Mouse (Mus musculus): ENCODE measurements around the gene Man1a2. TPM values are rescaled to one million over a fixed set of nuclear protein-coding genes. Genes with fewer than 3 reads are reported as not detected.

The Man1a2 gene
- 92.1 and 98.3 TPM in 2 replicates for polyA plus RNA-seq (2015; fragmentation: Nextera tagmentation; extraction: Ambion mirVana)

DNA sequence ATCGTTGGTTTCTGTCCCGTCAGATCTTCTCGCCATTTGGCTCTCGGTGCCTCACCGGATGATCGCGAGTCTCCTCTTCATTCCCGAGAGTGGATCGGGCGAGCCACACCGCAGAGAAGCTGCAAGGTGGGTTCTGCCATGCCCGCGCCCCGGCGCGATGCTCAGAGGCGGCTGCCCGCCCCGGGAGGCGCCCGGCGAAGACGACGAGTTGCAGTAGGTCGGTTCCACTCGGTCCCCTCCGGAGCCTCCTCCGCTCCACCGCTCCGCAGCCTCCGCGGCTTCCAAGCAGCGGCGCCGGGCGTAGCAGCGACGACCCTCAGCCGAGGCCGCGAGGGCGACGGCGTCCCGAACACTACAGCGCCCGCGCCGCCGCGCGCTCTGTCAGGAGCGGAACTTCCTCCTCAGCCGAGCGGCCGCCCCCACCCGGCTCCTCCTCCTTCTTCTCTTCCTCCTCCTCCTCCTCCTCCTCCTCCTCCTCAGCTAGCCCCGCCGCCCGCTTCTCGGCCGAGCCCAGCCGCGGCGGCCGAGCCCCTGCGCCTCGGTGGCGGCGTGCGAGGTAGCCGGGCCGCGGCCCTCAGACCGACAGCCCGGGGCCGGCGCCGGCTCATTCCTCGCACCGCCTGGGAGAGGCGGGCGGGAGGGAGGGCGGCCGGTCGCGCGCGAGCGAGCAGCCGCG lies at the start of gene Man1a2:
Man1a2 (minus strand) TSS at position 417 of the 676 bp plus-strand sequence.
- peak within 1 kb of the TSS; percentile 93 for H3K4me3 ChIP-seq (ENCODE audit: low read depth, low read length)
- peak within 1 kb of the TSS; percentile 86 for H3K4me2 ChIP-seq (replicated peaks; ENCODE audit: low read depth)
- no peaks in the 10 kb centered on the region for H3K27me3 ChIP-seq (replicated peaks; ENCODE audit: control insufficient read depth, insufficient read depth, low read length)
- peak within 1 kb of the TSS; percentile 90 for H3K9ac ChIP-seq (ENCODE audit: low read depth, low read length)
- peaks cover 5% of the 10 kb centered on the region; the same call in 1 of the 2 replicates for H3K4me1 ChIP-seq (replicated peaks; ENCODE audit: control insufficient read depth, insufficient read depth, low read length)
- H3K27ac ChIP-seq (ENCODE audit: low read depth, low read length): peak within 1 kb of the TSS; percentile 95
- peak; percentile 87 for ATAC-seq
- 0 out of 2 replicates have a peak, but pooled peaks have one; percentile 4 for TF ChIP-seq CTCF (IDR thresholded peaks at IDR 0.05; ENCODE audit: low read depth)
- no peaks in the 10 kb centered on the region for H3K36me3 ChIP-seq (ENCODE audit: control insufficient read depth, insufficient read depth)
- no peaks in the 10 kb centered on the region for H3K9me3 ChIP-seq (ENCODE audit: control insufficient read depth)
- WGBS: under 1% methylated on average over 67 of the region's 92 CpGs

DNA sequence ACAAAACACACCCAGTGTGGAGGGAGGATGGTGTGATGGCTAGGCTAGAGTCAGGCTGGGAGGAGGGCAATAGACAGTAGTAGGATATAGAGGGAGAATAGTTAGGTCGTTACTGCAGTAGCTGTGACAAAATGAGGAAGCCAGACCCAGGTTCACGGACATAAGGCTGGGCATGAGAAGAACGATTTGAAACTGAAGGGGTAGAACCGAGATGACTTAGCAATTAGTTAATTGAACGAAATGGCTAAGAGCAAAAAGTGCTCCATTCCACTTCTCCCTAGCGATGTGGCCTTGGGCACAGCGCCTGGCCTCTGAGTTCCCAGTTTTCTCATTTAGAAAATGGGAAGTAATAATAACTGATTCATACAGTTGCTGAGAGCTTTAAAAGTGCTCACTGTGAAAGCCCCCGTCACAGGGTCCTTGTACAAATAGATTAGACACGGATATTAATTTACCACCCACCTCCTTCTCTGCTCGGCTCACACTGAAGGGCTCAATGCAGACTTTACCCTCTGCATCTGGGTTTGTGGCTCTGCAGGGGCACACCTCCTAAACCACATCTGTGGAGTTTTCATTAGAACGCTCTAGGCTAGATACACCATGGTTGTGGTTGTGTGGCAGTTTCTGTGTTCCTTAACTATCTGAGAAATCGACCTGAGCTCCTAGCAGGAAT lies 49.3 kb upstream of the Man1a2 start:
- ATAC-seq: no peak
- no peak for TF ChIP-seq CTCF (IDR thresholded peaks at IDR 0.05; ENCODE audit: low read depth)
- H3K27ac ChIP-seq (ENCODE audit: low read depth, low read length): no peak overlapping the region
- H3K9ac ChIP-seq (ENCODE audit: low read depth, low read length): no peak overlapping the region
- no peaks in the 10 kb centered on the region for H3K27me3 ChIP-seq (replicated peaks; ENCODE audit: control insufficient read depth, insufficient read depth, low read length)
- H3K9me3 ChIP-seq (ENCODE audit: control insufficient read depth): no peaks in the 10 kb centered on the region
- H3K4me1 ChIP-seq (replicated peaks; ENCODE audit: control insufficient read depth, insufficient read depth, low read length): no peaks in the 10 kb centered on the region
- no peak overlapping the region for H3K4me2 ChIP-seq (replicated peaks; ENCODE audit: low read depth)
- H3K36me3 ChIP-seq (ENCODE audit: control insufficient read depth, insufficient read depth): no peaks in the 10 kb centered on the region
- WGBS: 70% methylated on average over 12 of the region's 12 CpGs
- no peak overlapping the region for H3K4me3 ChIP-seq (ENCODE audit: low read depth, low read length)

DNA sequence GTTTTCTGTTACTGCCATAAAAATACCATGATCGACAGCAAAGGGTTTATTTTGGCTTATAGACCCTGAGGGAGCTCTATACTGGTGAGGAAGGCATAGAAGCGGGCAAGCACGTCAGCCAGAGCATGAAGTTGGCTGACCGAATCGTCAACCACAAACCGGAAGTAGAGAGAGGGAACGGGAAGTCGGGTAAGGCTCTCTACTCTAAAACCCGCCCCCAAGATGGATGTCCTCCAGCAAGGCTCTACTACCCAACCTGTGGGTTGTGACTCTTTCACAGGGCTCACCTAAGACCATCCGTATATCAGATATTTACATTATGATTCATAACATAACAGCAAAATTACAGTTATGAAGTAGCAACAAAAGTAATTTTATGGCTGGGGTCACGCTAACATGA lies 46.6 kb upstream of the Man1a2 start:
- H3K36me3 ChIP-seq (ENCODE audit: control insufficient read depth, insufficient read depth): no peaks in the 10 kb centered on the region
- no peak overlapping the region for H3K4me2 ChIP-seq (replicated peaks; ENCODE audit: low read depth)
- H3K27ac ChIP-seq (ENCODE audit: low read depth, low read length): no peak overlapping the region
- H3K4me1 ChIP-seq (replicated peaks; ENCODE audit: control insufficient read depth, insufficient read depth, low read length): no peaks in the 10 kb centered on the region
- no peaks in the 10 kb centered on the region for H3K9me3 ChIP-seq (ENCODE audit: control insufficient read depth)
- no peak overlapping the region for H3K4me3 ChIP-seq (ENCODE audit: low read depth, low read length)
- TF ChIP-seq CTCF (IDR thresholded peaks at IDR 0.05; ENCODE audit: low read depth): no peak
- H3K9ac ChIP-seq (ENCODE audit: low read depth, low read length): no peak overlapping the region
- 89% methylated on average over 11 of the region's 11 CpGs for WGBS
- no peak for ATAC-seq
- H3K27me3 ChIP-seq (replicated peaks; ENCODE audit: control insufficient read depth, insufficient read depth, low read length): no peaks in the 10 kb centered on the region

DNA sequence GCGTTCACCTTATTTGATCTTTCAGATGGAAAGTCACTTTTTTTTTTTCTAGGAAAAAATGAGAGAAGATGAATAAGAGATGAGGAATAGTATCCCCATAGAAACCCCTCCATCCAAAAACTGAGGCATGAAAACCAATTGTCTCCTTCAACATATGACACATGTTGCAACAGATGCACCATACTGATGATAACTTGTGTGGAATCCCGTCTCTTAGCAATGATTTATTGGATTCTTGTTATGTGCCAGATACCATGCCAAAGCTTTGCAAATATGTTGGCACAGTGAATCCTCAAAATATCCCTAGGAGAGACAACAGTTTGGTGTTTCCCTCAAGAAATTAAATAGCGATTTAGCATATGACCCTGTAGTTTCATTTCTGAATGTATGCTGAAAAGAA lies 46.0 kb upstream of the Man1a2 start:
- no peak for TF ChIP-seq CTCF (IDR thresholded peaks at IDR 0.05; ENCODE audit: low read depth)
- H3K9ac ChIP-seq (ENCODE audit: low read depth, low read length): no peak overlapping the region
- H3K9me3 ChIP-seq (ENCODE audit: control insufficient read depth): no peaks in the 10 kb centered on the region
- no peak overlapping the region for H3K27ac ChIP-seq (ENCODE audit: low read depth, low read length)
- no peak overlapping the region for H3K4me2 ChIP-seq (replicated peaks; ENCODE audit: low read depth)
- ATAC-seq: no peak
- no peaks in the 10 kb centered on the region for H3K27me3 ChIP-seq (replicated peaks; ENCODE audit: control insufficient read depth, insufficient read depth, low read length)
- no peak overlapping the region for H3K4me3 ChIP-seq (ENCODE audit: low read depth, low read length)
- no peaks in the 10 kb centered on the region for H3K36me3 ChIP-seq (ENCODE audit: control insufficient read depth, insufficient read depth)
- no peaks in the 10 kb centered on the region for H3K4me1 ChIP-seq (replicated peaks; ENCODE audit: control insufficient read depth, insufficient read depth, low read length)
- 84% methylated on average over 3 of the region's 3 CpGs for WGBS

DNA sequence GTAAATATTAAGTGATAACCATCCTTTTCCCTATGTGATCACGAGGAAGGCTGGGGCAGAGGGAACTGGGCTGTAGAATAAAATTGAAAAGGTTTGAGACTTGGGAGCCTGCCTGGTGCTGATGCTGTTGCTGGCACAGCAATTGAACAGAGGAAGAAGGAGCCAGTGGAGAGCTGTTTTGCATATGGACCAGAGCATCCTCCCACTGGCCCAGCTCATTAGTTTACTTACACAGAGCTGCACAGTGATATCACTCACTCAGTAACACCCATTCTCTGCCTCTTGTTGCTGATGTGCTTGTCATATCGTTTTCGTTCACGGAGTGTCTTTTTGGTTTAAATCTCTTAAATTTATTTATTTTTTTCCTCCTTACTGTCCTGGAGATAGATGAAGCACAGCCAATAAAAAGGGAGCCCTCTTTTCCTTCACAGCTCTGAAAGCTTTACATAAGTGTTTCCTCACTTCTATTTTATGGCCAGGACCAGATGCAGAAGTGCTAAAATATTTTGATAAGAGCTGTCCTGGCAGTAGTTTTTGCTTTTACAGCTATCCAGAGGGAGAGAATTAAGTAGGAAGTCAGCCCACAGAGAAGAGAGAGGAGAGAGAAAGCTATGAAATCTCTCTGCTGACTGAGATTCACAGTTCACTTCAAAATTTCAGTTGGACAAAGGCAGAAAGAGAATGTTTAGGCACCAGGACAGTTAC lies 42.9 kb upstream of the Man1a2 start:
- TF ChIP-seq CTCF (IDR thresholded peaks at IDR 0.05; ENCODE audit: low read depth): no peak
- WGBS: 68% methylated on average over 4 of the region's 4 CpGs
- no peak overlapping the region for H3K4me3 ChIP-seq (ENCODE audit: low read depth, low read length)
- no peak overlapping the region for H3K4me2 ChIP-seq (replicated peaks; ENCODE audit: low read depth)
- no peaks in the 10 kb centered on the region for H3K27me3 ChIP-seq (replicated peaks; ENCODE audit: control insufficient read depth, insufficient read depth, low read length)
- no peak for ATAC-seq
- no peaks in the 10 kb centered on the region for H3K4me1 ChIP-seq (replicated peaks; ENCODE audit: control insufficient read depth, insufficient read depth, low read length)
- H3K9me3 ChIP-seq (ENCODE audit: control insufficient read depth): 0 out of 2 replicates have a peak, but pooled peaks cover 4% of the 10 kb centered on the region
- no peaks in the 10 kb centered on the region for H3K36me3 ChIP-seq (ENCODE audit: control insufficient read depth, insufficient read depth)
- H3K9ac ChIP-seq (ENCODE audit: low read depth, low read length): no peak overlapping the region
- H3K27ac ChIP-seq (ENCODE audit: low read depth, low read length): no peak overlapping the region
